Mouse (Mus musculus) heart, embryonic 15.5 days (tissue): ENCODE data around the gene Gpr19. TPM values are rescaled to one million over a fixed set of nuclear protein-coding genes. Genes with fewer than 3 reads are reported as not detected.

ENCODE experiments used
- ATAC-seq: fragments of 200-750 bp; cut with Nextera tagmentation; replicated peaks from 2 replicates; pipeline ENCODE4 v1.8.0; 2017; ENCODE audit warnings: low read depth, moderate TSS enrichment; ENCODE audit not compliant: insufficient number of reproducible peaks, insufficient read depth, low FRiP score
- H3K27ac ChIP-seq: fragments of 300-500 bp; sonication (generic); 2 replicates; pipeline ENCODE4 v1.5.1; 2015; ENCODE audit warnings: mild to moderate bottlenecking, inconsistent platforms
- H3K27me3 ChIP-seq: fragments of 300-500 bp; sonication (generic); 2 replicates; pipeline ENCODE4 v1.6.1; 2015; ENCODE audit warnings: inconsistent platforms
- H3K36me3 ChIP-seq: fragments of 300-500 bp; sonication (generic); 2 replicates; pipeline ENCODE4 v1.6.1; 2015; ENCODE audit warnings: mild to moderate bottlenecking, inconsistent platforms
- H3K4me1 ChIP-seq: fragments of 300-500 bp; sonication (generic); replicated peaks from 2 replicates; pipeline ENCODE4 v1.6.1; 2015; ENCODE audit warnings: inconsistent platforms
- H3K4me2 ChIP-seq: fragments of 300-500 bp; sonication (generic); 2 replicates; pipeline ENCODE4 v1.6.1; 2015; ENCODE audit warnings: inconsistent platforms, mild to moderate bottlenecking, moderate library complexity
- H3K4me3 ChIP-seq: fragments of 300-500 bp; sonication (generic); 2 replicates; pipeline ENCODE4 v1.5.1; 2015; ENCODE audit warnings: mild to moderate bottlenecking, inconsistent platforms
- H3K9ac ChIP-seq: fragments of 300-500 bp; sonication (generic); 2 replicates; pipeline ENCODE4 v1.6.1; 2015; ENCODE audit warnings: mild to moderate bottlenecking, inconsistent platforms
- H3K9me3 ChIP-seq: fragments of 300-500 bp; sonication (generic); replicated peaks from 2 replicates; pipeline ENCODE4 v1.6.1; 2016; ENCODE audit warnings: inconsistent platforms
- whole genome bisulfite sequencing: fragments of 180-500 bp; shearing (Covaris S2); methylation state at CpG from one replicate; pipeline ENCODE4 v1.1.7; 2015; ENCODE audit warnings: mixed read lengths; 5-methylcytosine and 5-hydroxymethylcytosine counted together
- polyA plus RNA-seq: library from polyadenylated mRNA; unstranded; fragments of >200 nt; fragmentation: Nextera tagmentation; extraction: Ambion mirVana; gene quantifications from 2 replicates; pipeline ENCODE4 v1.2.1, GENCODE M21; 2015

The Gpr19 gene
- polyA plus RNA-seq, 1 experiment from 2014 or later = 8.7 TPM

DNA sequence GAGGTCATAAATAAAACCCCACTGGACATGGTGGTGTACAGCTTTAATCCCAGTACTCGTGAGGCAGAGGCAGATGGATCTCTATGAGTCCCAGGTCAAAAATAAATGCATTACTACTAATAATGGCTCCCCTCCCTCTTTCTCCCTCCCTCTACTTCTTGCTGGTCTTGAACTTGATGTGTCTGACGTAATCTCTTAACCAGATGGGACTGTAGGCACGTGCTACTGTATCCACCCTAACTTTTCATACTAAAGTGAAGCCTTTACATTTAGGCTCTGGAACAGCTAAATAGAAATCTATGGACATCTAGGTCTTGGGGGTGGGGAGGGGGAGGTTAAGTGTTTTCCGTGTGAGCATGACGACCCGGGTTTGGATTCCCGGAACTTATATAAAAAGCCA is 32.0 kb upstream of the Gpr19 start:
- no peak for ATAC-seq
- Histone ChIP-seq H3K27ac (peak overlapping the region; percentile 52; the same call in 1 of the 2 replicates), H3K27me3 (no peaks in the 10 kb centered on the region), H3K9ac (peak overlapping the region; percentile 31; the same call in 1 of the 2 replicates), H3K4me3 (peak overlapping the region; percentile 77), H3K4me1 (peaks cover 31% of the 10 kb centered on the region), H3K36me3 (no peaks in the 10 kb centered on the region), H3K9me3 (no peaks in the 10 kb centered on the region), H3K4me2 (peak overlapping the region; percentile 92)
- 79% methylated on average over 7 of the region's 7 CpGs for WGBS

- no peaks in the 10 kb centered on the region for H3K27me3 ChIP-seq
- WGBS = 26% methylated on average over 4 of the region's 4 CpGs
- H3K4me1 ChIP-seq = peaks cover 31% of the 10 kb centered on the region
- H3K4me2 ChIP-seq = peak overlapping the region; percentile 92
- H3K27ac ChIP-seq = peak overlapping the region; percentile 52
- peak overlapping the region; percentile 31; the same call in 1 of the 2 replicates for H3K9ac ChIP-seq
- H3K9me3 ChIP-seq = no peaks in the 10 kb centered on the region
- no peak for ATAC-seq
- no peaks in the 10 kb centered on the region for H3K36me3 ChIP-seq
- peak overlapping the region; percentile 77 for H3K4me3 ChIP-seq
Measured at GRCm38 (mm10) chr6:134929926-134930325, 31.5 kb upstream of the Gpr19 start.

DNA sequence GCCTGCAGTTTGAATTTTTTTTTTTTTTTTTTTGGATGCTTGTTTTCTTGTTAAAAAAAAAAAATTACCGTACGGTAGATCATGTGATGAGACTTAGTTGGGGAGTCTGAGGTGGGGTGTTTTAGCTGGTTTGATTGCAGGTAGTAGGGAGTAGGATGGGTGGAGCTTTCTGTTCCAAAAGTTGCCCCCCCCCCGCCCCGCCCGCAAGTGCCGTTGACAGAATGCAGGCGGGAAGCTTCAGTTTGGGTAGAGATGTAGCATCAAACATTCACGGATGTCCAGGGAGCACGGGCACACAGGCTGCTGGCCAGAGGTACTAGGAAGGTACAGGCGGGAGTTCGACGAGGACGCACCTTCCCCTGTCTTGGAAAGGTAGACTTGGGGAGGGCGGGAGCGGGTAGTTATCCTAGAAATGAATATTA is 30.5 kb upstream of the Gpr19 start:
- Histone ChIP-seq H3K4me1 (peaks cover 35% of the 10 kb centered on the region), H3K36me3 (peaks cover under 1% of the 10 kb centered on the region; the same call in 1 of the 2 replicates), H3K9ac (peak overlapping the region; percentile 56), H3K4me2 (peak overlapping the region; percentile 92), H3K4me3 (peak overlapping the region; percentile 77), H3K27me3 (no peaks in the 10 kb centered on the region), H3K27ac (peak overlapping the region; percentile 100), H3K9me3 (no peaks in the 10 kb centered on the region)
- WGBS = 0% methylated on average over 15 of the region's 15 CpGs
- ATAC-seq = peak; percentile 51

GRCm38 (mm10) chr6:134928096-134928888 is 29.9 kb upstream of the Gpr19 start:
- Histone ChIP-seq H3K27me3 (no peaks in the 10 kb centered on the region), H3K4me2 (peak overlapping the region; percentile 92), H3K4me1 (peaks cover 41% of the 10 kb centered on the region), H3K27ac (peak overlapping the region; percentile 100), H3K9me3 (no peaks in the 10 kb centered on the region), H3K36me3 (peaks cover 6% of the 10 kb centered on the region; the same call in 1 of the 2 replicates), H3K9ac (peak overlapping the region; percentile 91), H3K4me3 (peak overlapping the region; percentile 77)
- ATAC-seq = peak; percentile 92
- WGBS = under 1% methylated on average over 63 of the region's 63 CpGs

DNA sequence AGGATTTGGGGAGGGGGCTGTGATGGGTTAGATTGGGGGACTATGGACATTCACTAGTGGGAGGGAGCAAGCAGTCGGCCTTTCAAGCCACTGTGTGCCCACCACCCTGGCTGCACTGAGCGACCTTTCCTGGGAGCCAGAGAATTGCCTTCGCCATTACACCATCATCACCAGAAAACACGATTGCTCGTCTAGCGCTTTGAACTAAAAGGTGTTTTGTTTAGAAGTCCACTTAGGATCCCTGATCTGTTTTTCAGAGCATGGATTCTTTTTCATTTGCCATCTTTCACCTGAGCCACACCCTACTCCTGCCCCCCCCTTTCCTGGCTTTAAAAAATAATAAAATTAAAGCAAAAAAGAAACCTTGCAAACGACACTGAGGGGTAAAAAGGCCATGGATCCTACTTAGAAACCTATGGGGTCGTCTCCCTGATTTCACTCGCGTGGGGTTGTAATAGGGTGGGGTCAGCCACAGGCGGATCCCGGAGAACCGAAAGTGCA is 29.3 kb upstream of the Gpr19 start:
- Histone ChIP-seq H3K4me2 (peak overlapping the region; percentile 92), H3K36me3 (peaks cover 6% of the 10 kb centered on the region; the same call in 1 of the 2 replicates), H3K4me1 (peaks cover 38% of the 10 kb centered on the region), H3K4me3 (peak overlapping the region; percentile 77), H3K27ac (peak overlapping the region; percentile 100), H3K9me3 (no peaks in the 10 kb centered on the region), H3K9ac (peak overlapping the region; percentile 91), H3K27me3 (no peaks in the 10 kb centered on the region)
- no peak for ATAC-seq
- WGBS = 1% methylated on average over 13 of the region's 13 CpGs

DNA sequence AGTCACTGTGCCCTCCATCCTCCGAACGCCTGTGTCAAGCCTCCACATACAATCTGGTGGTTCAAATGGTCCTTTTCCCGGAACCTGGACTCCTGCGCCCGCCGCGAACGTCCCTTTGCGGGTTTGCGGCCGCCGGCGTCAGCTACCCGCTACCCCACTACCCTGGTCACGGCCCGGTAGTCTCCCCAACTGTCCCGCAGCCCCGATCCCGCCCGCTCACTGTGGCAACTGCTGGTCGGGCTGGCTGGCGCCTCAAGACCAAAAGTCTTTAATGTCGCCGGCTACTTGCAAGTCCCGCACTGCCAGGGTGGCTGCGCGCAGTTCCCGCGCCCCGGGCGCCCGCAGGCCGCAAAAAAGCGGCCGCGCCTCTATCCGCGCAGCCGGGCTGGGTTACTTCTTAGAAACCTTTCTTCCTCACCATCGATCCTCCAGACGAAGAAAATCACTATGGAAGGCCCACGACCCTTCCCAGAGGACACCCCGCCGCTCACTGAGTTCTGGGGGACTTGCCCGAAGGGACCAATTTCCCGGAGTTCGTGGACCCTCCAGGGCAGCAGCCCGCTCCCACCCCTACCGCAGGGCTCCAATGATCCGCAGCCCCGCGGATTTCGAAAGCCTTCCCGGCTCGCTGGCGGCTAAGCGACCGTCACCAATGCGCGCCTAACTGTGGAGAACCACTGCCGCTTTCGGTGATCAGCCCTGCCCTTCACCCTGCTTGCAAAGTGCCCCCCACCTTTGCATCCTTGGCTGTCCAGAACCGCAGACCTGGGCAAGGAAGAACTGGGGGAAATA is 28.6 kb upstream of the Gpr19 start:
- Histone ChIP-seq H3K9me3 (no peaks in the 10 kb centered on the region), H3K4me2 (peak overlapping the region; percentile 92), H3K27ac (peak overlapping the region; percentile 100), H3K4me1 (peaks cover 42% of the 10 kb centered on the region), H3K4me3 (peak overlapping the region; percentile 77), H3K27me3 (no peaks in the 10 kb centered on the region), H3K9ac (peak overlapping the region; percentile 91), H3K36me3 (peaks cover 6% of the 10 kb centered on the region; the same call in 1 of the 2 replicates)
- ATAC-seq = no peak; the same call in 1 of the 2 replicates
- under 1% methylated on average over 63 of the region's 63 CpGs for WGBS

GRCm38 (mm10) chr6:134926338-134926705 is 27.9 kb upstream of the Gpr19 start:
- H3K36me3 ChIP-seq = peaks cover 6% of the 10 kb centered on the region; the same call in 1 of the 2 replicates
- H3K4me1 ChIP-seq = peaks cover 43% of the 10 kb centered on the region
- peak overlapping the region; percentile 92 for H3K4me2 ChIP-seq
- no peak for ATAC-seq
- peak overlapping the region; percentile 91 for H3K9ac ChIP-seq
- no peaks in the 10 kb centered on the region for H3K9me3 ChIP-seq
- WGBS = 26% methylated on average over 3 of the region's 3 CpGs
- no peaks in the 10 kb centered on the region for H3K27me3 ChIP-seq
- peak overlapping the region; percentile 100 for H3K27ac ChIP-seq
- H3K4me3 ChIP-seq = peak overlapping the region; percentile 77

DNA sequence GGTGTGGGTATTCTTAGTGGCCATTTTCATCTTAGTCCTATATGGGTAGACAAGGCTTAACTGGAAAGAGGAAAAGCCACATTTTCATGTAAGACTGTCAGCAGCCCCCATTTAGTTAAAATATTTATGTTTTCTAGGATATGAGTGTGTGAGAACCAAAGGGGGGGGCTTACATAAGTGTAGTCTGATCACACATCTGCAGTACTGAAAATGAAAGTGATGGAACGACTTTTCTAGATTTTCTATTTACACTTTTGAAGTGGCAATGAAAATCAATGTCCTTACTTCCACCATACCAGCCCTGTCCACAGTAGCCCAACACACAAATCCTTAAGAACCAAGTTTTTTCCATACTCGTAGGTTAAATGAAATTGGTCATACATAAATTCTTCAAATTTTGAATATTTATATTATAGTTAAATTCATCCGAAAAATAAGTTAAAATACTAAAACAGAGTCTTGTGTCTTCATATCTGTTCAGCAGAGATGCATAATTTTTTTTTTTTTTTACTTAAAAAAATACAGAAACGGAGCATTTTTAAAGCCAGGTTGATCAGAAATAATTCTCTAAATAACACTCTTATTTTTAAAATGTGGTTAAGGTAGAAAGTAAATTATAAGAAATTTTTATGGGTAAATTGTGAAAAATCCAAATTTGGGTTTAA is 27.4 kb upstream of the Gpr19 start:
- no peaks in the 10 kb centered on the region for H3K9me3 ChIP-seq
- H3K9ac ChIP-seq = no peak overlapping the region
- peak overlapping the region; percentile 21; the same call in 1 of the 2 replicates for H3K4me2 ChIP-seq
- no peak overlapping the region for H3K27ac ChIP-seq
- H3K4me1 ChIP-seq = peaks cover 41% of the 10 kb centered on the region
- no peaks in the 10 kb centered on the region for H3K27me3 ChIP-seq
- no peak for ATAC-seq
- 69% methylated on average over 4 of the region's 4 CpGs for WGBS
- H3K36me3 ChIP-seq = peaks cover 6% of the 10 kb centered on the region; the same call in 1 of the 2 replicates
- 0 out of 2 replicates have a peak overlapping the region, but pooled peaks have one; percentile 4 for H3K4me3 ChIP-seq

DNA sequence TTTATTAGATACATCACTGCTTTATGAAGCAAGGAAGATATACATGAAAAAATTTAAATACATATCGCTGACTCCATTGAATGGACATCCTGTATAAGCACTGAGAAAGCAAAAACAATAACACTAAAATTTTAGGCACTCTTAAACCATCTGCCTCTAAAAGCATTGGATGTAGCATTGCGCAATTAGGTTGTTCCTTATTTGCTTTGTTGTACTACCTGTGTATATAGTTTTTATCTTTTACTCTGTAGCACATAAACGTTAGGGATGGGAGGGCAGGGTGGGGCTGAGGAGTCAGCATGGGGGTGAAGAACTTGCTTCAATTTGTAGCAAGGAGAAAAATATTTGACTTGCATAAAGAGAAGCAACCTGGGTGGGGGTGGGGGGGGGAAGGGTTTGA is 25.9 kb upstream of the Gpr19 start:
- no peak overlapping the region for H3K9ac ChIP-seq
- ATAC-seq = no peak
- H3K27me3 ChIP-seq = no peaks in the 10 kb centered on the region
- peaks cover 6% of the 10 kb centered on the region; the same call in 1 of the 2 replicates for H3K36me3 ChIP-seq
- H3K4me2 ChIP-seq = no peak overlapping the region
- no peaks in the 10 kb centered on the region for H3K9me3 ChIP-seq
- H3K4me1 ChIP-seq = peaks cover 35% of the 10 kb centered on the region
- no peak overlapping the region for H3K4me3 ChIP-seq
- H3K27ac ChIP-seq = no peak overlapping the region
- WGBS = 71% methylated on average over 3 of the region's 3 CpGs

DNA sequence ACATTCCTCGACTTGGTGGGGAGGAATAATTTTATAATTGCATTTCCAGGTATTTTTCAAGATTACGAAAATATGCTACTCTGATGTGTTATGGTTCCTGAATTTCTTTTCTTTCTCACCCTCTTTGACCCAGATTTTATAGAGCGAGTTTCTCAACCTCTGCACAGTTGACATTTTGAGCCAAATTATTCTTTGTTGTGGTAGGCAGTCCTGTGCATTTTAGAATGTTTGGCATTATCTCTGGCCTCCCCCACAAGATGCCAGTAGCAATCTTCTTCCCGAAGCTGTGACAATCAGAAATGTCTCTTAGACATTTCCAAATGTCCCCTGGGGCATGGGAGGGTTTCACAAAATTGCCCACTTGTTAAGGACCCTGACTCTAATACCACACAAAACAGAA is 25.3 kb upstream of the Gpr19 start:
- ATAC-seq = no peak
- WGBS = 78% methylated on average over 4 of the region's 4 CpGs
- Histone ChIP-seq H3K9ac (no peak overlapping the region), H3K4me1 (peaks cover 40% of the 10 kb centered on the region), H3K36me3 (peaks cover 6% of the 10 kb centered on the region; the same call in 1 of the 2 replicates), H3K27me3 (no peaks in the 10 kb centered on the region), H3K4me3 (peak overlapping the region; percentile 26), H3K27ac (no peak overlapping the region), H3K4me2 (peak overlapping the region; percentile 24), H3K9me3 (no peaks in the 10 kb centered on the region)
